Mouse (Mus musculus) olfactory bulb, adult 2 months (tissue): ENCODE data around the gene Fanci. TPM values are rescaled to one million over a fixed set of nuclear protein-coding genes. Genes with fewer than 3 reads are reported as not detected.

Experiments
- H3K27ac ChIP-seq: fragments of 200-500 bp; 2 replicates; pipeline ENCODE4 v1.5.1; 2012; ENCODE audit warnings: low read depth, low read length; ENCODE audit not compliant: insufficient read depth
- H3K4me1 ChIP-seq: fragments of 200-500 bp; 2 replicates; pipeline ENCODE4 v1.6.1; 2012; ENCODE audit warnings: low read length; ENCODE audit not compliant: control insufficient read depth, insufficient read depth
- H3K4me3 ChIP-seq: fragments of 200-500 bp; 2 replicates; pipeline ENCODE4 v1.5.1; 2012; ENCODE audit warnings: mild to moderate bottlenecking, low read depth, low read length, moderate library complexity; ENCODE audit not compliant: insufficient read depth
- CTCF ChIP-seq: fragments of 200-500 bp; IDR thresholded peaks from 2 replicates; pipeline ENCODE4 v1.5.1; 2012; ENCODE audit warnings: low read depth, mild to moderate bottlenecking, low read length, moderate library complexity; ENCODE audit not compliant: insufficient read depth
- POLR2A ChIP-seq: fragments of 200-500 bp; IDR thresholded peaks from 2 replicates; pipeline ENCODE4 v1.6.1; 2012; ENCODE audit warnings: mild to moderate bottlenecking, low read depth, low read length, moderate library complexity; ENCODE audit not compliant: insufficient read depth
- WGBS: fragments of 180-500 bp; shearing (Covaris S2); methylation state at CpG from one replicate; pipeline ENCODE4 v1.1.7; 2018; 5-methylcytosine and 5-hydroxymethylcytosine counted together
- polyA plus RNA-seq: library from polyadenylated mRNA; stranded (reverse); fragments of >200 nt; gene quantifications from 2 replicates; pipeline ENCODE4 v1.2.4, GENCODE M21; 2012; ENCODE audit warnings: low replicate concordance; ENCODE audit not compliant: missing spikeins, insufficient read depth, insufficient read length

Gene Fanci
- polyA plus RNA-seq, 1 experiment: not detected

DNA sequence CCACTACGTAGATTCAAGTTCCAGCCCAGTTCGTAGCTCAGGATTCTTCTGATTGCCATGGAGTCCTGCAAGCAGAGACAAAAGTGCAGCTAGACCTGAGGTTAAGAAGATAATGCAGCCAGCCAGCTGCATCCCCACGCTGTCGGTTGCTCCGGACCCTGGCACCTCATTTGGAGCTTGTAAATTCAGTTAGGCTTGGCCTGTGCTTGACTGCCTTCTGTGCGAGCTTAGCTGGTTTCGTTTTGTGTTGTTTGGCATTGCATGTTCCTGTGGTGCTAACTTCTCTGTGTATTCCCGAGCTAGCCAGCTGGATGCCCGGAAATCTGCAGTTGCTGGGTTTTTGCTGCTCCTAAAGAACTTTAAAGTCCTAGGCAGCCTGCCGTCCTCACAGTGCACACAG is 34.1 kb downstream of the Fanci start:
- no peaks in the 10 kb centered on the region for H3K4me1 ChIP-seq
- no peak for TF ChIP-seq CTCF
- no peak for TF ChIP-seq POLR2A
- H3K4me3 ChIP-seq: no peak overlapping the region
- 67% methylated on average over 10 of the region's 10 CpGs for WGBS
- no peak overlapping the region for H3K27ac ChIP-seq

DNA sequence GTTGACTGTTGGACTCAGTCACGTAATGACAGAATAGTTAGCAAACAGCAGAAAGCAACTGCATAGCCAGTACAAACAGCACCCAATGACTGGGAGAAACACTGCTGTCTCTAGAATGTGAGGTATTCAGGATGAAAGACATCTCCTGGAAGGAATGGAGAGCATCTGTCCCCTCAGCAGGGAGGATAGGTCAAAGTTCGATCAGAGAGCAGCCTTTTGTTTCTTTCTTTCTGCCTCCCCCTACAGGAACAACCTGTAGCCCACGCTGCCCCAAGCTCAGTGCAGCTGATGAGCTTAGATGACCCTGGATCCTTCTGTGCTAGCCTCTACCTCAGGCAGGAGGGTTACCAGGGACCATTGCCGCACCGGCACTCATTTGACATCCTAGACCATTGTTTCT is 36.5 kb downstream of the Fanci start:
- H3K4me3 ChIP-seq: no peak overlapping the region
- no peak overlapping the region for H3K27ac ChIP-seq
- TF ChIP-seq POLR2A (no peak), CTCF (no peak)
- H3K4me1 ChIP-seq: no peaks in the 10 kb centered on the region
- WGBS: 82% methylated on average over 5 of the region's 5 CpGs

DNA sequence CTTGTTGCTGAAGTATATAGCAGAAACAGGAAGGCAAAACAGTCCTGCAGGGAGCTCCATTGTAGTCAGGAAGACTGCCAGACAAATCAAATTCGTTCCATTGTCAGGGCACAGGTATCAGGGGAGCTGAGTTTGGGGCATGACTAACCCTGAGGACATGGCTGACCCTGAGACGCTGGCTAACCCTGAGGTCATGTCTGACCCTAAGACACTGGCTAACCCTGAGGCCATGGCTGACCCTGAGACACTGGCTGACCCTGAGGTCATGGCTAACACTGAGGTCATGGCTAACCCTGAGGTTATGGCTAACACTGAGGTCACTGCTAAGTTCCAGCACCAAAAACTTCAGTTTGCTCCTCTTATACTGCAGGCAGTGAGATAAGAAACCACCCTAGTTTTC is 48.3 kb downstream of the Fanci start:
- Histone ChIP-seq H3K27ac (no peak overlapping the region), H3K4me1 (no peaks in the 10 kb centered on the region), H3K4me3 (no peak overlapping the region)
- 89% methylated on average over 2 of the region's 2 CpGs for WGBS
- TF ChIP-seq POLR2A (no peak), CTCF (no peak)

DNA sequence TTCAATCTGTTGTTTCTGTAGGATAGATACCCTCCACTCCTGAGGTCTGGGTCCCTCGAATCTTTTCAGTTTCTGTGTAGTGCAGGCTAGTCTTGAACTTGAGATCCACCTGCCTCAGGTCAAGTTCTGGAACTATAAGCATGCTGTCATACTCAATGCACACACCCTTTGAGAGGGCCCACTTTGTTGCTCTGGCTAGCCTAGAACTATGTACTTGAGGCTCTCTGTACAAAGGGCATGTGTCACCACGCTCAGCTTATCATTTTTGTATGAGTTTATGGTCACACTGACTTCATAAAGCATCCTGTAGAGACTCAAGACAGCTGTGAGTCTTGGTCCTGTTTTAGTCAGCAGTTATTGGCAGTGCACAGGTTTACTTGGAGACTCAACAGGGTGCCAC is 55.3 kb downstream of the Fanci start:
- H3K27ac ChIP-seq: no peak overlapping the region
- WGBS: 91% methylated on average over 2 of the region's 2 CpGs
- H3K4me3 ChIP-seq: no peak overlapping the region
- no peaks in the 10 kb centered on the region for H3K4me1 ChIP-seq
- TF ChIP-seq CTCF (no peak), POLR2A (no peak)

DNA sequence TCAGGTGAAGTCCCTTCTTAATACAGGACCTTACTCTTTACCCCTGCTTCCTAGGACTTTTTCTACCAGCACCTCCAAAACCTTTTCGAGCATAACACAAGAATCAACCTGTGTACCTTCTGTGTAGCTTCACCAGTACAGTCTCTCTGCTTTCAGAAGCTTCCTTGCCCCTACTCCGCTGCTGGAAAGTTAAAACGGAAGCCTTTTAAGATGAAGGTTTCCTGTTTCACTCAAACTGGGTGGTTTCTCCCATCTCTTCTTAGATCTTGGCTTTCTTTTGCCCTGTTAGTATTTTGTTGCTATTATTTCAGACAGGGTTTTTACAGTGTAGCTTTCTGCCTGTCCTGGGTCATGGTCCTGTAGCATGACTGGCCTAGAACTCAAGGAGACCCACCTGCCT is 55.8 kb downstream of the Fanci start:
- H3K27ac ChIP-seq: no peak overlapping the region
- no peak overlapping the region for H3K4me3 ChIP-seq
- TF ChIP-seq CTCF (no peak), POLR2A (no peak)
- H3K4me1 ChIP-seq: no peaks in the 10 kb centered on the region
- WGBS: 97% methylated on average over 3 of the region's 3 CpGs

DNA sequence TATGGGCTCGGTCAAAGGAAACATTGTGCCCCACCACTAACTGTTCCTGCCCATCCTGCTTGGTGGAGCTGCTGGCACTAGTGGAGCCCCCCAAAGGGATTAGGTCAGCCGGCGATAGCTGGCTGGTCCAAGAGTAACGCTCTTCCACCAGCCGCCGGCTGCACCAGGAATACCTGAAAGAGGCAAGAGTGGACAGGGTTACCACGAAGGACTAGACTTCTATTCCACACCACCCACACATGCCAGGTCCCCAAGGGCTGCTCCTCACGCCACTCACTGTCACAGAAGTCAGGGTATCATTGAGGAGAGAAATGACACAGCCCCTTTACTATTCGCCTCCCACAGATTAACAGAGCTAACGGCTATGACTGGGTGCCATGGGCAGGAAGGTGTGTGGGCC is 70.0 kb downstream of the Fanci start:
- H3K27ac ChIP-seq: no peak overlapping the region
- TF ChIP-seq POLR2A (no peak), CTCF (no peak)
- WGBS: 65% methylated on average over 10 of the region's 10 CpGs
- H3K4me3 ChIP-seq: no peak overlapping the region
- H3K4me1 ChIP-seq: peaks cover 34% of the 10 kb centered on the region

DNA sequence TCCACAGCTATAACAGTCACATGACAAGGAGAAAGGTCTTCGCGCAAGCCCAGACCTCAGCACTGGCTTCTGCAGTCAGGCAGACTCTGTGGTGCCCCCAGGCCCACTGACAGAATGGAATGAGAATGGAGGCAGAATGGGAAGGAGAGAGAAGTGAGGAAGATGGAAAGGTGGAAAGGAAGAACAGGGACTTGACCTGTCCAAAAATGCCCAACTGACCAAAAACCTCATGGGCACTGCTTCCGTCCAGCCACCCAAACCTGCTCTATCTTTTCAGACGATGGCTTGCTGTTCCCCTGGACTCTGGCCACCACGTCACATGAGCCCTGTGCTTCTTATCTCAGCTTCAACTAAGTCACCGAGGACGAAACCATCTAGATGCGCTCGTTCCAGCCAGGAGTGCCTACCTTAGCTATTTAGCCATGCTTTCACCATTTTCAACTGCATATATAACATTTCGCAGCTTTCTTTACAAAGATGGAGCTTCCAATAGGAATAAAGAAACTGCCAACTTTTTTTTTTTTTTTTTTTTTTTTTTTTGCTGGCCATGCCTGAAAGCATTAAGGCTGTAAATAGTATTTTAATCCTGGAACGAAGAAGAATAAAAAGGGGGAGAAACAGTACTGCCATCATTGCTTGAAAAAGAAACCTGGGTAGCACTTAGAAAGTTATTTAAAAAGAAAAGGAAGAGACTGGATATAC is 71.8 kb downstream of the Fanci start:
- no peak overlapping the region for H3K4me3 ChIP-seq
- peaks cover 31% of the 10 kb centered on the region for H3K4me1 ChIP-seq
- WGBS: 68% methylated on average over 11 of the region's 11 CpGs
- TF ChIP-seq CTCF: no peak
- no peak for TF ChIP-seq POLR2A
- no peak overlapping the region for H3K27ac ChIP-seq

DNA sequence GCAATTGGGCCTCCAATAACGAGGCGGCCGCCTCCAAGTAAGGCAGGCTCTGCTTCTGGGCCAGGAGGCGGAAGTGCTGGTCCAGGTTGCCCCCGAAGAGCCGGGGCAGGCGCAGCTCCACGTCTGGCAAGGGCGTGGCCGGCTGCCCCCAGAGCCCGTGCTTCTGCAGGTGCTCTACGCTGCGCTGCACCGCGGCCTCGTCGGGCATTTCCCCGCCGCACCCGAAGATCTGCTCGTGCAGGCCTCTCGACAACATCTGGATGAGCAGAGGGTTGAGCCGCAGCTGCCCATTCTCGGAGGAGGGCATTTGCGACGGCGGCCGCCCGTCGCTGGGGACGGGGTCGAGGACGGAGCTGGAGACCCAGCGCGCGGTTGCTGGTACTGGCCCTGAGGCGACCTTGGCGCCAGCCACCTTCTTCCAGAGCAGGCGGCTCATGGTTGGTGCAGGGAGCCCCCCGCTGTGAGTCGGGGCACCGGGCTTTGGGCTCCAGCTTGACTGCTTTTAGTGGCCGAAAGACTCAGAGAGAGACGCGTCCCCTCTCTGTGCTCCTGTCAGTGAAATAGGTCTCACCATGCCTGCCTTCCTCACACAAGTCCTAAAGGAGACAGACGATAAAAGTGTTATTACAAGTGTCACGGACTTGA is 73.2 kb downstream of the Fanci start:
- Histone ChIP-seq H3K27ac (no peak overlapping the region), H3K4me3 (peak overlapping the region; percentile 79), H3K4me1 (peaks cover 31% of the 10 kb centered on the region)
- no peak for TF ChIP-seq CTCF
- no peak for TF ChIP-seq POLR2A
- WGBS: 9% methylated on average over 47 of the region's 47 CpGs

DNA sequence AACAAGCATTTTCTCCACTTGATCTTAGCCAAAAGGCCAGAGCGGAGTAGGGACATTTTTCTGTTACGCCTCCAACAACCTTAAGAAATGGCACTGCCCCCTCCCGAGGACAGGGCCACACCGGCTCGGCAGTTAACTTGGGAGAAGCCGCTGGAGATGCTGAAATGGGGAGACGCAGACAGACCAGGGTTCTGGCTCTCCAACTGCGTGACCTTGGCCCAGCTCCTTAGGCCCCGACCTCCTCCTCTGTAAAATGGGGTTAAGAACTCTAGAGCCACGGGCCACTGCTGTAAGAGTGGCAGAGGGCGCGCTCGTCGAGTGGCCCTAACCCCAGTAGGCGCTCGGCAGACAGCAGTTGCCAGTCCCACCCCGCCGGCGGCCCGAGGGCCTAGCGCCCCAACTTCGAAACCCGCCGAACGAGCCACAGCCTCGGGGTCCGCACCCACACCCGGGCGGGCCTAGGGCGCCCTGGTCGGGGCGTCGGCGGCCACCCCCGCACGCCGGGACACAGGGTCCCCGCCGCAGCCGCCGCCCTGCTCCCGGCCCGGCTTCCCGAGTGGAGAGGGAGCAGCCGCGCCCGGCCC is 73.8 kb downstream of the Fanci start:
- WGBS: under 1% methylated on average over 46 of the region's 47 CpGs
- H3K27ac ChIP-seq: 0 out of 2 replicates have a peak overlapping the region, but pooled peaks have one; percentile 24
- TF ChIP-seq CTCF (no peak), POLR2A (no peak)
- peaks cover 31% of the 10 kb centered on the region for H3K4me1 ChIP-seq
- peak overlapping the region; percentile 79 for H3K4me3 ChIP-seq
